Mouse (Mus musculus) megakaryocyte, embryonic 14.5 days (primary cell): ENCODE results near the gene Deaf1.

Experiments
- FLI1 ChIP-seq: IDR thresholded peaks from 2 replicates; pipeline ENCODE4 v1.6.1; 2012; ENCODE audit warnings: low read length, inconsistent platforms, mixed read lengths
- GATA1 ChIP-seq: IDR thresholded peaks from 3 replicates; pipeline ENCODE4 v1.6.1; 2012; ENCODE audit warnings: mixed read lengths, low read length, inconsistent platforms, borderline replicate concordance

- TF ChIP-seq GATA1 = no peak
- no peak for TF ChIP-seq FLI1
Observed at GRCm38 (mm10) chr7:141328373-141328990, 992 bp upstream of the Deaf1 start.
